Mouse (Mus musculus): Measurements from ENCODE around the gene Klhl31. TPM values are rescaled to one million over a fixed set of nuclear protein-coding genes. Genes with fewer than 3 reads are reported as not detected.

Gene Klhl31
- 0.09 TPM in 1 of 2 replicates, not detected in the other for polyA plus RNA-seq (2014; fragmentation: Nextera tagmentation; extraction: Ambion mirVana)

- Histone ChIP-seq H3K27me3 (ENCODE audit: control insufficient read depth, insufficient read depth, low read length) (no peaks in the 10 kb centered on the region), H3K4me2 (ENCODE audit: low read length) (no peak within 1 kb of the TSS), H3K9me3 (ENCODE audit: control insufficient read depth, low read length) (no peaks in the 10 kb centered on the region), H3K27ac (replicated peaks; ENCODE audit: low read depth, low read length) (no peak within 1 kb of the TSS), H3K9ac (replicated peaks; ENCODE audit: low read length) (no peak within 1 kb of the TSS), H3K4me1 (ENCODE audit: control insufficient read depth, insufficient read depth, low read length) (no peaks in the 10 kb centered on the region), H3K36me3 (ENCODE audit: control insufficient read depth, insufficient read depth, low read length) (no peaks in the 10 kb centered on the region), H3K4me3 (replicated peaks; ENCODE audit: low read depth, low read length) (no peak within 1 kb of the TSS)
- 65% methylated on average over 10 of the region's 10 CpGs for WGBS
- ATAC-seq (ENCODE audit: low FRiP score, low TSS enrichment) (no peak), DNase-seq (no peak)
Observed at GRCm38 (mm10) chr9:77636450-77636951, at the start of gene Klhl31. Gene Klhl31, plus strand, starts transcription at chr9:77636500.

GRCm38 (mm10) chr9:77586806-77587591, 49.3 kb upstream of the Klhl31 start:
- Histone ChIP-seq H3K9ac (replicated peaks; ENCODE audit: low read length) (no peak overlapping the region), H3K4me3 (replicated peaks; ENCODE audit: low read depth, low read length) (no peak overlapping the region), H3K36me3 (ENCODE audit: control insufficient read depth, insufficient read depth, low read length) (no peaks in the 10 kb centered on the region), H3K9me3 (ENCODE audit: control insufficient read depth, low read length) (no peaks in the 10 kb centered on the region), H3K27ac (replicated peaks; ENCODE audit: low read depth, low read length) (no peak overlapping the region), H3K4me1 (ENCODE audit: control insufficient read depth, insufficient read depth, low read length) (0 out of 2 replicates have a peak, but pooled peaks cover 6% of the 10 kb centered on the region), H3K4me2 (ENCODE audit: low read length) (no peak overlapping the region), H3K27me3 (ENCODE audit: control insufficient read depth, insufficient read depth, low read length) (no peaks in the 10 kb centered on the region)
- WGBS, result 29% methylated on average over 6 of the region's 6 CpGs
- DNase-seq (peak; percentile 17), ATAC-seq (ENCODE audit: low FRiP score, low TSS enrichment) (no peak)

GRCm38 (mm10) chr9:77587616-77588015, 48.7 kb upstream of the Klhl31 start:
- Histone ChIP-seq H3K4me1 (ENCODE audit: control insufficient read depth, insufficient read depth, low read length) (0 out of 2 replicates have a peak, but pooled peaks cover 6% of the 10 kb centered on the region), H3K4me3 (replicated peaks; ENCODE audit: low read depth, low read length) (no peak overlapping the region), H3K4me2 (ENCODE audit: low read length) (no peak overlapping the region), H3K9me3 (ENCODE audit: control insufficient read depth, low read length) (no peaks in the 10 kb centered on the region), H3K27ac (replicated peaks; ENCODE audit: low read depth, low read length) (no peak overlapping the region), H3K36me3 (ENCODE audit: control insufficient read depth, insufficient read depth, low read length) (no peaks in the 10 kb centered on the region), H3K9ac (replicated peaks; ENCODE audit: low read length) (no peak overlapping the region), H3K27me3 (ENCODE audit: control insufficient read depth, insufficient read depth, low read length) (no peaks in the 10 kb centered on the region)
- no peak for DNase-seq
- no peak for ATAC-seq (ENCODE audit: low FRiP score, low TSS enrichment)
- WGBS, result 64% methylated on average over 7 of the region's 7 CpGs

- peak; percentile 9 for DNase-seq
Observed at GRCm38 (mm10) chr9:77589496-77589895, 46.8 kb upstream of the Klhl31 start.

GRCm38 (mm10) chr9:77592423-77592822, 43.9 kb upstream of the Klhl31 start:
- H3K9ac ChIP-seq (replicated peaks; ENCODE audit: low read length), result no peak overlapping the region
- DNase-seq (no peak), ATAC-seq (ENCODE audit: low FRiP score, low TSS enrichment) (no peak)
- H3K36me3 ChIP-seq (ENCODE audit: control insufficient read depth, insufficient read depth, low read length), result no peaks in the 10 kb centered on the region
- no peak overlapping the region for H3K27ac ChIP-seq (replicated peaks; ENCODE audit: low read depth, low read length)
- no peak overlapping the region for H3K4me2 ChIP-seq (ENCODE audit: low read length)
- no peaks in the 10 kb centered on the region for H3K9me3 ChIP-seq (ENCODE audit: control insufficient read depth, low read length)
- peaks cover 5% of the 10 kb centered on the region; the same call in 1 of the 2 replicates for H3K4me1 ChIP-seq (ENCODE audit: control insufficient read depth, insufficient read depth, low read length)
- no peaks in the 10 kb centered on the region for H3K27me3 ChIP-seq (ENCODE audit: control insufficient read depth, insufficient read depth, low read length)
- WGBS, result 46% methylated on average over 4 of the region's 4 CpGs
- H3K4me3 ChIP-seq (replicated peaks; ENCODE audit: low read depth, low read length), result no peak overlapping the region

More at GRCm38 (mm10) chr9:77589496-77589895, 46.8 kb upstream of the Klhl31 start:
- Histone ChIP-seq H3K4me2 (ENCODE audit: low read length) (no peak overlapping the region), H3K36me3 (ENCODE audit: control insufficient read depth, insufficient read depth, low read length) (no peaks in the 10 kb centered on the region), H3K27me3 (ENCODE audit: control insufficient read depth, insufficient read depth, low read length) (no peaks in the 10 kb centered on the region), H3K4me1 (ENCODE audit: control insufficient read depth, insufficient read depth, low read length) (0 out of 2 replicates have a peak, but pooled peaks cover 6% of the 10 kb centered on the region), H3K27ac (replicated peaks; ENCODE audit: low read depth, low read length) (no peak overlapping the region), H3K9me3 (ENCODE audit: control insufficient read depth, low read length) (no peaks in the 10 kb centered on the region), H3K9ac (replicated peaks; ENCODE audit: low read length) (no peak overlapping the region), H3K4me3 (replicated peaks; ENCODE audit: low read depth, low read length) (no peak overlapping the region)
- no peak for ATAC-seq (ENCODE audit: low FRiP score, low TSS enrichment)
- WGBS, result 25% methylated on average over 2 of the region's 2 CpGs

- ATAC-seq (ENCODE audit: low FRiP score, low TSS enrichment) (peak; percentile 19; the same call in 1 of the 2 replicates), DNase-seq (peak; percentile 61)
- Histone ChIP-seq H3K4me2 (ENCODE audit: low read length) (peak overlapping the region; percentile 24), H3K4me3 (replicated peaks; ENCODE audit: low read depth, low read length) (no peak overlapping the region), H3K27me3 (ENCODE audit: control insufficient read depth, insufficient read depth, low read length) (no peaks in the 10 kb centered on the region), H3K36me3 (ENCODE audit: control insufficient read depth, insufficient read depth, low read length) (no peaks in the 10 kb centered on the region), H3K9me3 (ENCODE audit: control insufficient read depth, low read length) (no peaks in the 10 kb centered on the region), H3K4me1 (ENCODE audit: control insufficient read depth, insufficient read depth, low read length) (peaks cover 5% of the 10 kb centered on the region; the same call in 1 of the 2 replicates), H3K9ac (replicated peaks; ENCODE audit: low read length) (no peak overlapping the region), H3K27ac (replicated peaks; ENCODE audit: low read depth, low read length) (no peak overlapping the region)
- 19% methylated on average over 12 of the region's 12 CpGs for whole genome bisulfite sequencing
Observed at GRCm38 (mm10) chr9:77595006-77595626, 41.2 kb upstream of the Klhl31 start.

GRCm38 (mm10) chr9:77596355-77596754, 39.9 kb upstream of the Klhl31 start:
- no peaks in the 10 kb centered on the region for H3K9me3 ChIP-seq (ENCODE audit: control insufficient read depth, low read length)
- H3K27ac ChIP-seq (replicated peaks; ENCODE audit: low read depth, low read length), result no peak overlapping the region
- no peak overlapping the region for H3K4me3 ChIP-seq (replicated peaks; ENCODE audit: low read depth, low read length)
- DNase-seq, result peak; percentile 87
- no peak overlapping the region for H3K4me2 ChIP-seq (ENCODE audit: low read length)
- ATAC-seq (ENCODE audit: low FRiP score, low TSS enrichment), result 0 out of 2 replicates have a peak, but pooled peaks have one; percentile 12
- 32% methylated on average over 7 of the region's 7 CpGs for WGBS
- no peak overlapping the region for H3K9ac ChIP-seq (replicated peaks; ENCODE audit: low read length)
- no peaks in the 10 kb centered on the region for H3K27me3 ChIP-seq (ENCODE audit: control insufficient read depth, insufficient read depth, low read length)
- peaks cover 5% of the 10 kb centered on the region; the same call in 1 of the 2 replicates for H3K4me1 ChIP-seq (ENCODE audit: control insufficient read depth, insufficient read depth, low read length)
- H3K36me3 ChIP-seq (ENCODE audit: control insufficient read depth, insufficient read depth, low read length), result no peaks in the 10 kb centered on the region

GRCm38 (mm10) chr9:77598560-77598959, 37.7 kb upstream of the Klhl31 start:
- Histone ChIP-seq H3K4me2 (ENCODE audit: low read length) (no peak overlapping the region), H3K4me1 (ENCODE audit: control insufficient read depth, insufficient read depth, low read length) (peaks cover 5% of the 10 kb centered on the region; the same call in 1 of the 2 replicates), H3K27me3 (ENCODE audit: control insufficient read depth, insufficient read depth, low read length) (no peaks in the 10 kb centered on the region), H3K4me3 (replicated peaks; ENCODE audit: low read depth, low read length) (no peak overlapping the region), H3K9ac (replicated peaks; ENCODE audit: low read length) (no peak overlapping the region), H3K9me3 (ENCODE audit: control insufficient read depth, low read length) (no peaks in the 10 kb centered on the region), H3K27ac (replicated peaks; ENCODE audit: low read depth, low read length) (no peak overlapping the region), H3K36me3 (ENCODE audit: control insufficient read depth, insufficient read depth, low read length) (no peaks in the 10 kb centered on the region)
- WGBS, result 33% methylated on average over 3 of the region's 3 CpGs
- ATAC-seq (ENCODE audit: low FRiP score, low TSS enrichment) (no peak), DNase-seq (no peak)
